Mouse (Mus musculus) midbrain, embryonic 10.5 days (tissue): ENCODE measurements around the gene Degs1. TPM values are rescaled to one million over a fixed set of nuclear protein-coding genes. Genes with fewer than 3 reads are reported as not detected.

Source experiments
- DNase-seq: peaks from one replicate; pipeline ENCODE4 v3.0.0-alpha.2; 2017; ENCODE audit warnings: low spot score
- H3K27ac ChIP-seq: fragments of 300-500 bp; sonication (generic); replicated peaks from 2 replicates; pipeline ENCODE4 v1.5.1; 2016; ENCODE audit warnings: mild to moderate bottlenecking
- H3K27me3 ChIP-seq: fragments of 300-500 bp; sonication (generic); 2 replicates; pipeline ENCODE4 v1.6.1; 2016; ENCODE audit warnings: low read depth, mild to moderate bottlenecking; ENCODE audit not compliant: poor library complexity, severe bottlenecking
- H3K36me3 ChIP-seq: fragments of 300-500 bp; sonication (generic); 2 replicates; pipeline ENCODE4 v1.6.1; 2016; ENCODE audit warnings: mild to moderate bottlenecking, moderate library complexity
- H3K4me1 ChIP-seq: fragments of 300-500 bp; sonication (generic); 2 replicates; pipeline ENCODE4 v1.6.1; 2016
- H3K4me3 ChIP-seq: fragments of 300-500 bp; sonication (generic); 2 replicates; pipeline ENCODE4 v1.5.1; 2016; ENCODE audit warnings: mild to moderate bottlenecking, moderate library complexity
- H3K9me3 ChIP-seq: fragments of 300-500 bp; sonication (generic); replicated peaks from 2 replicates; pipeline ENCODE4 v1.6.1; 2016; ENCODE audit warnings: mild to moderate bottlenecking
- whole genome bisulfite sequencing: fragments of 180-500 bp; shearing (Covaris S2); methylation state at CpG from one replicate; pipeline ENCODE4 v1.1.7; 2016; 5-methylcytosine and 5-hydroxymethylcytosine counted together
- polyA plus RNA-seq: library from polyadenylated mRNA; unstranded; fragments of >200 nt; fragmentation: Nextera tagmentation; extraction: Ambion mirVana; gene quantifications from 2 replicates; pipeline ENCODE4 v1.2.1, GENCODE M21; 2016

The Degs1 gene
- polyA plus RNA-seq, 1 experiment from 2014 or later, result 73.7 TPM

DNA sequence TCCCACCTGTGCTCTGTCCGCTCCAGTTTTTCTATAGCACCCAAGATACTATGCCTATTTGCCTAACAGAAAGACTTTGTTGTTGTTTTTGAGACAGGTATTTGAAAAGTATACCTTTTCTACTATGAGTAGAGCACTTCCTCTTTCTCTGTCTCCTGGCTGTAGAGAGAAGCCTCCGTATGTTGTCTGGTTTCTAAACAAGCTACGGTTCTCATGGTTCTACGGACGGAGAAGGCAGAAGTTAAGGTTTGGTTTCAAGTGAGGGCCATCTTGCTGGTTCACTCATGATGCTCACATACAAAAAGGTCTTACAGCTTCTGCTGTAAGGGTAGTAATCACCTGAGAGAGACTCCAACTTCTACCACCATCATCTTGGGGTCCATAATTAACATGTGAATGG, 37.6 kb downstream of the Degs1 start:
- no peaks in the 10 kb centered on the region for H3K9me3 ChIP-seq
- DNase-seq, result no peak
- H3K4me3 ChIP-seq, result no peak overlapping the region
- H3K36me3 ChIP-seq, result no peaks in the 10 kb centered on the region
- peaks cover 3% of the 10 kb centered on the region; the same call in 1 of the 2 replicates for H3K4me1 ChIP-seq
- H3K27ac ChIP-seq, result no peak overlapping the region
- 93% methylated on average over 5 of the region's 5 CpGs for WGBS
- peaks cover 17% of the 10 kb centered on the region for H3K27me3 ChIP-seq

DNA sequence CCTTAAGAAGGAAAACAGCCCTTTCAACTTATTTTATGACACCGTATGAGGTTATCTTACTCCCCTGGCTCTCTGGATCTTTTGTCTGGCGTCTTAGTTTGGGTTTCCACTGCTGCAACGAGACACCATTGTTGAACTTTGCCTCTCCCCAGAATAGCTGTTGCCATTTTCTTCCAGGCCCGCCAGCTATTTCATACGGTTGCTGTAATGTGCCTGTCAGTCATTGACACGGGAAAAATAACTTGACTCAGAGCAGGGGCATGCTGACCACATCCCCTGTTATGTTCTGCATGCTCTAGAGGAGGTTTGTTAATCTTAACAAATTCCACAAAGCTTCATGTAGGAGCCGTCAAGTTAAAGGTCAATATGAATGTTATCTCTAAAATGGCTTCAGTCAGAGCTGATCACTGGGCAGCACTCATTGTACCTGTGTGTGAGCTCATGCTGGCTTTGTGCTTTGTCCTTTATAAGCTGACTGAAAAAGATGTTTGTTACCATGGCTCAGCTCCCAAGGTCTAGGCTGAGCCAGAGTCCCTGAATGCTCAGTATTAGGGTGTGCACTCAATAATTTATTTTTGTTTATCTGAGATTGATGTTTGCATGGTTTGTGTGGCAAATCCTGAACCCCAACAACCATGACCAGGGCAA, 44.4 kb downstream of the Degs1 start:
- no peaks in the 10 kb centered on the region for H3K9me3 ChIP-seq
- H3K27ac ChIP-seq, result no peak overlapping the region
- no peaks in the 10 kb centered on the region for H3K4me1 ChIP-seq
- no peak for DNase-seq
- no peaks in the 10 kb centered on the region for H3K27me3 ChIP-seq
- no peaks in the 10 kb centered on the region for H3K36me3 ChIP-seq
- no peak overlapping the region for H3K4me3 ChIP-seq
- WGBS, result 81% methylated on average over 7 of the region's 7 CpGs

DNA sequence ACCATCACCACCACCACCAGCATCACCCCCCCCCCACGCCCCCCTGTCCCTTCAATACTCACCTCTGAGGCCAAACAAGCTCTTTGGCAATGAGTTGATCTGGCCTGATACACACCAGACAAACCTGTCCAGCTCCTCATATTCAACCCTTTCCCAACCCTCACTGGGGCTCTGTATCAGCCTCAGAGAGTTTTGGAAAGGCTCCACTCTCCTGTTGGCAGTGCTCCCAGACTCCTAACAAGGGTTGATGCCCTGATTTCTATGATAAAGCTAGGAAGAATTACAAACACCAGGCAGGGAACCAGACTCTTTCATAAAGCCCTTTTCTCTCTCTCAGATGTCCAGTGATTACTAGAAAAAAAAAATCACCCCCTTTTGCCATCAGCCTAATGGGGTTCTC, 45.2 kb downstream of the Degs1 start:
- no peak overlapping the region for H3K4me3 ChIP-seq
- H3K9me3 ChIP-seq, result no peaks in the 10 kb centered on the region
- H3K27ac ChIP-seq, result no peak overlapping the region
- H3K4me1 ChIP-seq, result no peaks in the 10 kb centered on the region
- H3K27me3 ChIP-seq, result no peaks in the 10 kb centered on the region
- DNase-seq, result no peak
- WGBS, result 70% methylated on average over 1 of the region's 1 CpGs
- H3K36me3 ChIP-seq, result no peaks in the 10 kb centered on the region

DNA sequence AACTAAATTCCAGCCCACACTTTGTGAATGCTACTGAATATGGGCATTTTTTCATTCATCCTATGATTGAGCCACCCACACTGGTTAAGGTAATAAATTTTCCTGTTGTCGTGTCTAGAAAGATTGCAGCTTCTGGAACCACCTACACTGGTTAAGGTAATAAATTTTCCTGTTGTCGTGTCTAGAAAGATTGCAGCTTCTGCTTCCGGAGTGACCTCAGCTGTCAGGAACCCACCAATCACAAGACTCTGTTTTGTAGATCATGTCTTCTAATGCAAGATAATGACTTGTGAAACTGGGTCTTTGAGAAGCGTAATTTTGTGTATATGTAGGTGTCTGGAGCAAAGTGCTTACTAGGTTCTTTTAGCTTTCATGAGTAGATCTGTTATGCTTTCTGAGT, 47.4 kb downstream of the Degs1 start:
- H3K4me1 ChIP-seq, result no peaks in the 10 kb centered on the region
- H3K27ac ChIP-seq, result no peak overlapping the region
- 87% methylated on average over 4 of the region's 4 CpGs for whole genome bisulfite sequencing
- H3K9me3 ChIP-seq, result peaks cover 12% of the 10 kb centered on the region
- H3K36me3 ChIP-seq, result no peaks in the 10 kb centered on the region
- DNase-seq, result no peak
- H3K4me3 ChIP-seq, result no peak overlapping the region
- H3K27me3 ChIP-seq, result no peaks in the 10 kb centered on the region

DNA sequence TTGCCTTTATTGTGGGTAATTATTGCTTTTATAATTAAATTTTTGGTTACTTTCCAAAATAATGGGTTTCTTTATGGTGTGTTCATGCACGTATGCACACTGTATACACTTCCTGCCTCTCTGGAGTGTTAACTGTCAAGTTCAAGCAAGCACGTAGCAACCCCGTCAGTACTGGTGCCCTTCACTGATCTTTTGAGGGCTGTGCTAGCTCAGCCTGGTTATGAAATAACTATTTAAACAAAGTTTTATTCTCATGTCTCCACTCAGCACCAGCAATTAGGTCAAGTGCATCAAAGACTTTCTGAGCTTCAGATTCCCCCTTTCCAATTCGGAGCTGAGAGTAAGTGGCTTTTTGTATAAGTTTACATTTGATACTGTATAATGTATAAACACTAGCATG, 53.2 kb downstream of the Degs1 start:
- WGBS, result 94% methylated on average over 4 of the region's 4 CpGs
- H3K4me3 ChIP-seq, result no peak overlapping the region
- peaks cover 12% of the 10 kb centered on the region for H3K9me3 ChIP-seq
- DNase-seq, result no peak
- no peaks in the 10 kb centered on the region for H3K36me3 ChIP-seq
- H3K27me3 ChIP-seq, result no peaks in the 10 kb centered on the region
- H3K27ac ChIP-seq, result no peak overlapping the region
- H3K4me1 ChIP-seq, result no peaks in the 10 kb centered on the region

DNA sequence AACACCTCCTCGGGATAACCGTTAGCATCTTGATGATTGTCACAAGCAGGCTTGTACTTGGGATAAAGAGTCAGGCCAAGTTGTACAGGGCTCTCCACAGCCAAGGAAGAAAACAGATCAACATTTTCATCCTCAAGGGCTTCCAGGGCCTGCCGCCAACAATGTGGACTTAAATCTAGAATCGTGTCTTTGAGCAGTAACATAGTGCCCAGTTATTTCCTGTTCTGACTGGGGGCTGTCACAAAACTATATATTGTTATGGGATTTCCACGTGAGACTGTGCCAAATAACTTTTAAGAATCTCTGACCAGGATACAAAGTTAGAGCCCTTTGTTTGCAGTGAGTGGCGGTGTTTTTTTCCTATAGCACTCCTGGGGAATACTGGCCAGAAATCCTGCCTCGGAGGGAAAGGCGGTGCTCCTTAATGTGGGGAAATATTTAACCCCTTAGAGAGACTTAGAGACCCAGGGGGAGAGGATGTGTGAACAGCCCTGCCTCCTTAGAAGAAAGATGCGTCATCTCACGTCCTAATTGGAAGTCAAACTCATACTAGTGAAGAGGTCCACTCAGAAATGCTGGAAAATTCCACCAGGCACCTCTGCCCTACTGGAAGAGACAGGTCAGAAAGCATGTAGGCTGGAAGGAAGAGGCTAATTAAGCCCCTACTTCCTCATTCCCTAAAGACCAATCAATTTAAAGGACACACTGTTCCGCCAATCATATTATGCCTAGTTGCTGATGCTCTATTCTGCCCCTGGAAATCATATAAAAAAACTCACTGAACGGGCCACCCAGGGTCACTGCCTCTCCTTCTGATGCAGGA, 55.3 kb downstream of the Degs1 start:
- Histone ChIP-seq H3K27me3 (no peaks in the 10 kb centered on the region), H3K4me1 (no peaks in the 10 kb centered on the region), H3K36me3 (no peaks in the 10 kb centered on the region), H3K4me3 (no peak overlapping the region), H3K9me3 (peaks cover 12% of the 10 kb centered on the region), H3K27ac (no peak overlapping the region)
- 70% methylated on average over 12 of the region's 12 CpGs for WGBS
- DNase-seq, result no peak

DNA sequence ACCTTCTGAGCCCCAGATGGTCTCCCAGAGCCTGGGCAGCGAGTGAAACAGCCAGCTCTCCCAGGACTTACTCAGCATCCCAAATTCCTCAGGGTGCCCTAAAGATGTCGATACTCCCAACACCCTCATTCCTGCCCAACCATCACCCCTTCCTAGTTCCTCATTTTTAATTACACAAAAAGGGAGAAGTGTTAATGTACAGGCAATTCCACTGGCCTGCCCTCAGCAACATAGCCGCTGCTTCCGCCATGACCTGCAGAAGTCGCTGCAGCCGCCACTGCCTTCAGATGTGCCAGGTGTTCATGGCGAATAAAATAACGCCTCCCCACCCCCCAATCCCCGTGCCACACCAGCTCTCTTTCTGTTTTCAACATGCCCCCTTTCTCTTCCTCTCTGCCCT, 56.3 kb downstream of the Degs1 start:
- Histone ChIP-seq H3K27me3 (no peaks in the 10 kb centered on the region), H3K4me1 (no peaks in the 10 kb centered on the region), H3K27ac (no peak overlapping the region), H3K4me3 (no peak overlapping the region), H3K36me3 (no peaks in the 10 kb centered on the region), H3K9me3 (peaks cover 11% of the 10 kb centered on the region)
- no peak for DNase-seq
- 84% methylated on average over 9 of the region's 9 CpGs for WGBS

Other genes with a start within 250 kb of the Degs1 start
- gene Srp9, start 158.1 kb downstream of the Degs1 start, polyA plus RNA-seq, result 156 and 165 TPM in 2 replicates
- gene Vmn1r1, start 118.3 kb downstream of the Degs1 start, polyA plus RNA-seq, result not detected in 2 replicates
- gene Fbxo28, start 58.8 kb upstream of the Degs1 start, polyA plus RNA-seq, result 22.6 and 22.7 TPM in 2 replicates
- 24.7 and 28.9 TPM in 2 replicates for gene Trp53bp2, start 126.4 kb upstream of the Degs1 start, polyA plus RNA-seq
- gene Capn2, start 234.8 kb upstream of the Degs1 start, polyA plus RNA-seq, result 83.2 and 93.6 TPM in 2 replicates